Mouse (Mus musculus) stomach, postnatal 0 days (tissue): Measurements from ENCODE around the gene Cebpb.

Experiments
- CTCF ChIP-seq: IDR thresholded peaks from 2 replicates; pipeline ENCODE4 v1.5.1; 2016; ENCODE audit warnings: antibody characterized with exemption, low read depth, mild to moderate bottlenecking, moderate library complexity
- EP300 ChIP-seq: optimal IDR thresholded peaks from 2 replicates; pipeline ENCODE3; 2016; ENCODE audit warnings: antibody characterized with exemption

GRCm38 (mm10) chr2:167660611-167660971, 28.1 kb upstream of the Cebpb start:
- TF ChIP-seq EP300 (no peak), CTCF (no peak)
